Mouse (Mus musculus) liver (tissue): ENCODE measurements around the gene Syngr1.

Experiments
- DNase-seq: peaks from one replicate; pipeline ENCODE4 v3.0.0-alpha.2; 2020; ENCODE audit warnings: mixed read lengths

Gene Syngr1

GRCm38 (mm10) chr15:80071951-80072437 lies 19.1 kb upstream of the Syngr1 start:
- DNase-seq, result no peak

DNA sequence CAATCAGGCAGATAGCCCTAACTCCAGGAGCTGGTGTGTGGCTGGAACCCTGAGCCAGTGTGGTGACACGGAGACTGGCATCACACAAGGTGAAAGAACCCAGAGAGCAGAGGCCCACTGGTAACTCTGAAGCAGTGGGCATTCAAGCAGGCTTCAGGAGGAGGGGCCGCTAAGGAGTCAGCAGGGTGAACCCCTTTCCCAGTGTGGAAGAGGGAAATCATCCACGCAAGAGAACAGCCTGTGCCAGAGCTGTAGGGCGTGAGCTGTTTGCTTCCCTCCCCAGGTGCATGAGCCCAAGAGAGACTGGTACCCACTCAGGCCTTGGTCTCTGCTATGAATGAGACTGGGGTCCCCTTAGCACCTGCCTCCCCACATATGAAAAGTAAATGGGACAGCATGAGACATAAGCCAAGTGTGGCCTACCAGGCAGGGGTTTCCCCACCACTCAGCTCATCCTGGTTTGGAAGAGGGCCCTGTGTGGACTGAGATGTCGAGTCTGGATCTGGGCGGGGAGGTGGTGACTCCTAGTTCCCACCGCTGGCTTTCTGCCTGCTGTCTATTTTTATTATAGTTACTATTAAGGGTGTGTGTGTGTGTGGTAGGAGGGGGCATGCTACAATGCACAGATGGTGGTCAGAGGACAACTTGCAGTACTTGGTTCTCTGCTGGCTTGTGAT lies 18.4 kb upstream of the Syngr1 start:
- no peak for DNase-seq

DNA sequence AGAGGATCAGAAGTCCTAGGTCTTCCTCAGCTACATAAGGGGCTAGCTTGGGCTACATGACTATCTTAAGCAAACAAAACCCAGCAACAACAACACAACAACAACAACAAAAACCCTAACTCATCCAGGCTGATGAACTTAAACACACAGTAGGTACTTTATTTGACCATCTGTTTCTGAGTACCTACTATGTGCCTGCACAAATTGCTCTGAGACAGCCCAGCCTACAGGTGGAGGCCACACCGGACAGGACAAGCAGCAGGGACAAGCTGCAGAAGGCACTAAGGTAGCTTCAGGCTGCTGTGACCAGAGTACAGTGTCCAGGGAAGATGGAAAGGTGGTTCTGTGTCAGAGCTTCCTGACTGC lies 17.9 kb upstream of the Syngr1 start:
- no peak for DNase-seq

- no peak for DNase-seq
Measured at GRCm38 (mm10) chr15:80074663-80075373, 16.3 kb upstream of the Syngr1 start.

GRCm38 (mm10) chr15:80075374-80075694 lies 15.8 kb upstream of the Syngr1 start:
- DNase-seq, result no peak

DNA sequence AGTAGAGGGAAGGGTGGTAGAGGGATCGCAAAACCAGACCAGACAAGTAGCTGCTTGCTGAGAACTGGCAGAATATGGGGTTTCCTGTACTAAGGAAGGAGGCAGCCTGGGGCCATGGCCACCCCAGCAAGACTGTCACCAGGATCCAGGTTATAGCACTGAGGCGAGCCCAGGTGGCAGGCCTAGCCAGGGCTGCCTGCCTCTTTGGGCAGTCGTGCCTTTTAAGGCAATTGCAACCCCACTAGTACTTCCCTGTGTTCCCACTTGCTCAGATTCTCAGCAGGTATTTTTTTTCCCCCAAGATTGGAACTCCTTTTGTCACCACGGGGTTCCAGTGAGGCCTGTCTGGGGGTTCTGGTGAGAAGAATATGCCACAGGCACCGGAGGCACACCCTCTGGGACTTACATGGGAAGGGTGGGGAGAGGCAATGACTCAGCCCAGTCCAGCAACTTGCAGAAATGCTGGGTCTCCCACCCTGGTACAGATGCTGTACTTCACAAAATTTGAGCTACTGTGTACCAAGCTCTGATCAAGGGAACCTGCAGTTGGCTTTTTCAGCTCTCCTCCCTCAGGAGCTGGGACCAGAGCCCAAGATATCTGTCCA lies 15.3 kb upstream of the Syngr1 start:
- DNase-seq, result peak; percentile 76

DNA sequence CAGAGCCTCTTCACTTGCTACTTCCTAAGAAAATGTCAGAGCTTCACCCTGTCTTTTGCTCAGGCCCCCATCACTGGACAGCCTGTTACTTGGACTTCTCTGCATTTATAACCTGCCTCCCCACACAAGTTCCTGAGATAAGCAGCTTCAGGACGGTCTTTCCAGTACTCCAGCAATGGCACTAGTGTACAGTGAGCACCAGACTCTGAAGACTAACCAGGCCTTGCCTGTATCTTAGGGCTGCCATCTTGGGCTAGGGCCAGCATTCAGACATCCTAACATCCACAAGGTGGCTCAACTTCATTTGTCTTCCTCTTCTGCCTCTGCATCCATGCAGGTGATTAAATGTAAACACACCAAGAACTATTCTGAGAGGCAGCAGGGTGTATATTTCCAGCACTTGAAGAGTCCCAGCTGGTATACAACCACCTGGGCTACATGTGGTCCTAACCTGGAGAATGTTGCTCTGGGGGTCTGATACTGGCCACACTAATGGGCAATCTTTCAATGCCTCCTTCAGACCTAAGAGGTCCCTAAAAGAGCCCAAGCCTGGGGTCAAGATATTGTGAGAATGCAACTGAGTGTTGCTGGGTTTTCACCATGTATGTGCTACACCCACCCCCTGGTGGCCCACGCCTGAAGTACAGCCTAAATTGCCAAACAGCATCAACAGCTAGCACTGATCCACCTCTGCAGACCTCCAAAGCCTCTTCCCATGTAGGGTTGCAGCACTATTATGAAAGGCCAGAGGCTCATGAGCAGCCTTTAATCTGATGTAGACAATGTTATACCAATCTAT lies 14.6 kb upstream of the Syngr1 start:
- DNase-seq, result peak; percentile 88

- no peak for DNase-seq
Measured at GRCm38 (mm10) chr15:80078058-80078814, 12.9 kb upstream of the Syngr1 start.

GRCm38 (mm10) chr15:80079129-80079668 lies 11.9 kb upstream of the Syngr1 start:
- no peak for DNase-seq

DNA sequence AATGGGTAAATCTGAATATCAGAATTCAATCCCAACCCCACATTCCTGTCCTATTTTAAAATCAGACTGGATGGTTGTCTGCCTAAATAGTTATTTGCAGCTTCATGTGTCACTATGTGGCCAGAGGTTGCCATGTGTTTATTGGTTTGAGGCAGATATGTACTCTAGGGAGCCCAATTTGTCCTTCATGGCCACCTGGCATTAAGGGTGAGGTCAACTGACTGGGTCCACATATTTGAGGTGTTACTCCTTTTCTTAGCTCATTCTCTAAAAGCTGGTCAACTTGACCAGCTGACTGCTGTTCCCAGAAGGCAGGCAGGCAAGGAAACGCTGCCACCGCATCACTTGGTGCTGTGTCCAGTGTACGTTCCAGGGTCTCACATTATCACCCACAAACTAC lies 11.2 kb upstream of the Syngr1 start:
- DNase-seq, result no peak

GRCm38 (mm10) chr15:80080711-80081615 lies 10.2 kb upstream of the Syngr1 start:
- DNase-seq, result peak; percentile 53

- no peak for DNase-seq
Measured at GRCm38 (mm10) chr15:80081801-80082546, 9.2 kb upstream of the Syngr1 start.

GRCm38 (mm10) chr15:80082661-80083275 lies 8.4 kb upstream of the Syngr1 start:
- no peak for DNase-seq

- DNase-seq, result peak; percentile 99
Measured at GRCm38 (mm10) chr15:80083276-80083731, 7.8 kb upstream of the Syngr1 start.

DNA sequence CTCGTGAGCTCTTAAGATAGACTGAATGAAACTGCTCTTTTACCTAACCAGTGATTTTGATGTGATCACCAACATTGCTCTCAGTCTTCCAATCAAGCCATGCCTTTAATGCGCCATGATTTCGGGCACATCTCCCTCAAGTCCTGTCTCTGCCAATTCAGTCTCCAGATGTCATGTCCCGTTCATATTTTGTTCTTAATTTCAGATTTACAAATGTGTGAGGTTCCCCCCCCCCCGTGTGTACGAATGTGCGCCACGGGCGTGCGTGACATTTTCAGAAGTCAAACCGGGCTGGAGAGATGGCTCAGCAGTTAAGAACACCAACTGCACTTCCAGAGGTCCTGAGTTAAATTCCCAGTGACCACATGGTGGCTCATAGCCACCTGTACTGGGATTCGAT lies 7.4 kb upstream of the Syngr1 start:
- peak; percentile 55 for DNase-seq

- peak; percentile 78 for DNase-seq
Measured at GRCm38 (mm10) chr15:80087406-80088012, 3.6 kb upstream of the Syngr1 start.

DNA sequence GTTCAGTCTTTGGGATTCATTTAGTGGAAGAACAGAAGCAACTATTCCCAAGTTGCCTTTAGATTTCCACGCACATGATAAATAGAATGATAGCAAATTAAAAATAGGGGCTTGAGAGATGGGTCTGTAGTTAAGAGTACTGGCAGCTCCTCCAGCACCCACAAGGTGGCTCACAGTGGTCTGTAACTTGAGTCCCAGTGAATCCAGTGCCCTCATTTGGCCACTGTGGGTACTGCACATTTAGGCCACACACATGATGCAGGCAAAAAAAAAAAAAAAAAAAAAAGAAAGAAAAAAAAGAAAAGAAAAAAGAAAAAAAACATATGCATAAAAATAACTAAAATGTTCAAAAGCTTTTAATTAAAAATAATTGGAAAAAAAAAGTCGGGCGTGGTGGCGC lies 2.5 kb upstream of the Syngr1 start:
- DNase-seq, result peak; percentile 94

- DNase-seq, result no peak
Measured at GRCm38 (mm10) chr15:80090155-80090554, 979 bp upstream of the Syngr1 start.

DNA sequence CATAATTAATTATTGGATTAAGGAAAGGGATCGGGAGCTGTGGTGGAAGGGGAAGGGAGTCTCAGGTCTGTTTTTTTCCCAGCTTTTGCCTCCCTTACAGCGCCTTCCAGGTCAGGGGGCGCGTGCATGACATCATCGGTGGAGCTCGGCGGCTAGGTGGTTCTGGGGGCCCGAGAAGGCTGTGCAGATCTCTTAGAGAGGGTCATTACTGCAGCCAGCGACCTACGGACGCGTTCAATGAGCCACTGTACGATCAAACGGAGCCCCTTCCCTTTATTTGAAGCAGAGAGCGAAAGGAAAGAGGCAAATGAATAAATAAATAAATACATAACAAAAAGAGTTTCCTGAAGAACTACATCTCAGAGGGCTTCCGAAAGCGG lies 403 bp upstream of the Syngr1 start:
- DNase-seq, result peak; percentile 54
